Mouse (Mus musculus) bone marrow macrophage, adult 2 months (primary cell): Measurements from ENCODE around the gene Itga9. TPM values are rescaled to one million over a fixed set of nuclear protein-coding genes. Genes with fewer than 3 reads are reported as not detected.

ENCODE experiments used
- H3K27ac ChIP-seq: 2 replicates; pipeline ENCODE4 v1.5.1; 2012; ENCODE audit warnings: low read depth, low read length; ENCODE audit not compliant: insufficient read depth
- H3K4me1 ChIP-seq: 2 replicates; pipeline ENCODE4 v1.6.1; 2012; ENCODE audit warnings: low read length; ENCODE audit not compliant: control insufficient read depth, insufficient read depth
- H3K4me3 ChIP-seq: 2 replicates; pipeline ENCODE4 v1.5.1; 2012; ENCODE audit warnings: mild to moderate bottlenecking, low read length, moderate library complexity; ENCODE audit not compliant: insufficient read depth
- CTCF ChIP-seq: IDR thresholded peaks from 2 replicates; pipeline ENCODE4 v1.5.1; 2012; ENCODE audit warnings: low read depth, mild to moderate bottlenecking, low read length, moderate library complexity
- POLR2A ChIP-seq: IDR thresholded peaks from 2 replicates; pipeline ENCODE4 v1.6.1; 2012; ENCODE audit warnings: mild to moderate bottlenecking, low read depth, low read length, borderline replicate concordance
- polyA plus RNA-seq: library from polyadenylated mRNA; stranded (reverse); fragments of >200 nt; gene quantifications from 2 replicates; pipeline ENCODE4 v1.2.4, GENCODE M21; 2012; ENCODE audit not compliant: missing spikeins, insufficient read depth, insufficient read length

Gene Itga9
- polyA plus RNA-seq, 1 experiment: 5.3 TPM

GRCm38 (mm10) chr9:118801910-118802287 is 195.4 kb downstream of the Itga9 start:
- Histone ChIP-seq H3K4me1 (no peaks in the 10 kb centered on the region), H3K4me3 (no peak overlapping the region), H3K27ac (no peak overlapping the region)
- TF ChIP-seq CTCF: no peak
- no peak for TF ChIP-seq POLR2A

- TF ChIP-seq POLR2A (no peak), CTCF (no peak)
- no peak overlapping the region for H3K27ac ChIP-seq
- no peaks in the 10 kb centered on the region for H3K4me1 ChIP-seq
- H3K4me3 ChIP-seq: no peak overlapping the region
Measured at GRCm38 (mm10) chr9:118802380-118802779, 195.9 kb downstream of the Itga9 start.

GRCm38 (mm10) chr9:118805740-118806139 is 199.2 kb downstream of the Itga9 start:
- TF ChIP-seq POLR2A: no peak
- TF ChIP-seq CTCF: no peak
- Histone ChIP-seq H3K4me3 (no peak overlapping the region), H3K27ac (no peak overlapping the region), H3K4me1 (no peaks in the 10 kb centered on the region)

- Histone ChIP-seq H3K27ac (no peak overlapping the region), H3K4me3 (no peak overlapping the region), H3K4me1 (no peaks in the 10 kb centered on the region)
- no peak for TF ChIP-seq POLR2A
- TF ChIP-seq CTCF: no peak
Measured at GRCm38 (mm10) chr9:118807669-118808068, 201.2 kb downstream of the Itga9 start.

GRCm38 (mm10) chr9:118812221-118812620 is 205.7 kb downstream of the Itga9 start:
- Histone ChIP-seq H3K4me3 (no peak overlapping the region), H3K4me1 (no peaks in the 10 kb centered on the region), H3K27ac (no peak overlapping the region)
- TF ChIP-seq POLR2A (no peak), CTCF (no peak)

GRCm38 (mm10) chr9:118813492-118813891 is 207.0 kb downstream of the Itga9 start:
- TF ChIP-seq CTCF (no peak), POLR2A (no peak)
- Histone ChIP-seq H3K4me3 (no peak overlapping the region), H3K27ac (no peak overlapping the region), H3K4me1 (no peaks in the 10 kb centered on the region)

GRCm38 (mm10) chr9:118814056-118814455 is 207.6 kb downstream of the Itga9 start:
- TF ChIP-seq POLR2A: no peak
- no peak for TF ChIP-seq CTCF
- H3K4me3 ChIP-seq: no peak overlapping the region
- H3K4me1 ChIP-seq: no peaks in the 10 kb centered on the region
- no peak overlapping the region for H3K27ac ChIP-seq

GRCm38 (mm10) chr9:118814461-118814860 is 208.0 kb downstream of the Itga9 start:
- no peak for TF ChIP-seq POLR2A
- TF ChIP-seq CTCF: no peak
- Histone ChIP-seq H3K27ac (no peak overlapping the region), H3K4me3 (no peak overlapping the region), H3K4me1 (no peaks in the 10 kb centered on the region)

GRCm38 (mm10) chr9:118815543-118815942 is 209.1 kb downstream of the Itga9 start:
- Histone ChIP-seq H3K4me1 (no peaks in the 10 kb centered on the region), H3K4me3 (no peak overlapping the region), H3K27ac (no peak overlapping the region)
- TF ChIP-seq CTCF: no peak
- no peak for TF ChIP-seq POLR2A

- TF ChIP-seq POLR2A (no peak), CTCF (no peak)
- H3K27ac ChIP-seq: no peak overlapping the region
- no peak overlapping the region for H3K4me3 ChIP-seq
Measured at GRCm38 (mm10) chr9:118818508-118818907, 212.0 kb downstream of the Itga9 start.

GRCm38 (mm10) chr9:118821220-118822185 is 215.0 kb downstream of the Itga9 start:
- Histone ChIP-seq H3K4me3 (no peak overlapping the region), H3K4me1 (no peaks in the 10 kb centered on the region; the same call in 1 of the 2 replicates), H3K27ac (no peak overlapping the region)
- no peak for TF ChIP-seq CTCF
- no peak for TF ChIP-seq POLR2A

More at GRCm38 (mm10) chr9:118818508-118818907, 212.0 kb downstream of the Itga9 start:
- no peaks in the 10 kb centered on the region; the same call in 1 of the 2 replicates for H3K4me1 ChIP-seq
